Mouse (Mus musculus): ENCODE results near the gene Matk. TPM values are rescaled to one million over a fixed set of nuclear protein-coding genes. Genes with fewer than 3 reads are reported as not detected.

The Matk gene
- polyA plus RNA-seq, 1 experiment from 2014 or later, result 2.6 TPM

GRCm38 (mm10) chr10:81245166-81245565 is 7.6 kb upstream of the Matk start:
- no peaks in the 10 kb centered on the region for H3K36me3 ChIP-seq (replicated peaks; ENCODE audit: control insufficient read depth, insufficient read depth, low read depth, low read length)
- H3K27ac ChIP-seq (replicated peaks; ENCODE audit: low read depth, low read length), result no peak overlapping the region
- WGBS, result 80% methylated on average over 6 of the region's 6 CpGs
- H3K4me1 ChIP-seq (ENCODE audit: control insufficient read depth, insufficient read depth, low read length), result no peaks in the 10 kb centered on the region
- ATAC-seq (replicated peaks; ENCODE audit: insufficient number of reproducible peaks, low FRiP score, low TSS enrichment, low read depth) (no peak), DNase-seq (ENCODE audit: low spot score) (no peak)
- H3K4me3 ChIP-seq (ENCODE audit: low read depth, low read length), result no peak overlapping the region
- no peaks in the 10 kb centered on the region for H3K9me3 ChIP-seq (replicated peaks; ENCODE audit: control insufficient read depth, low read length)
- H3K9ac ChIP-seq (replicated peaks; ENCODE audit: low read length), result no peak overlapping the region
- H3K4me2 ChIP-seq (ENCODE audit: low read depth, low read length), result no peak overlapping the region
- peaks cover 5% of the 10 kb centered on the region for H3K27me3 ChIP-seq (ENCODE audit: control insufficient read depth, insufficient read depth, low read length)

DNA sequence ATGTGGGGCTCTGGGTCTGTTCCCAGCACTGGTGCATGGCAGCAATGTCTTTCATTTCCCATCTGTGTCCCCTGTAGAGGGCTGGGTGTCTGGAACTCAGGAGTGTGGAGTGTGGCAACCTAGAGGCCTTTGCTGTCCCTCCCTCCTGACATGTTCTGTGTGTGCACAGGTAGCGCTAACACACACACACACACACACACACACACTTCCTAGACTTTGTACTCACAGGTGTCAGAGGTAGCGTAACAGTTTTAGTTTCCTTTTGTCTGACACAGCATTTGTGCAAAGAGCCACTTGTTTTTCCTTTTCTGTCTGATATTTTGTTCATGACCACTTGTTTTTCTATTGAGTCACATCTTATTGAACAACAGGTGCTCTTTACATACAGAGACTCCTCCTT is 4.9 kb upstream of the Matk start:
- DNase-seq (ENCODE audit: low spot score) (no peak), ATAC-seq (replicated peaks; ENCODE audit: insufficient number of reproducible peaks, low FRiP score, low TSS enrichment, low read depth) (no peak)
- H3K36me3 ChIP-seq (replicated peaks; ENCODE audit: control insufficient read depth, insufficient read depth, low read depth, low read length), result no peaks in the 10 kb centered on the region
- H3K4me3 ChIP-seq (ENCODE audit: low read depth, low read length), result no peak overlapping the region
- no peak overlapping the region for H3K4me2 ChIP-seq (ENCODE audit: low read depth, low read length)
- H3K27ac ChIP-seq (replicated peaks; ENCODE audit: low read depth, low read length), result no peak overlapping the region
- peaks cover 12% of the 10 kb centered on the region for H3K27me3 ChIP-seq (ENCODE audit: control insufficient read depth, insufficient read depth, low read length)
- peaks cover 2% of the 10 kb centered on the region; the same call in 1 of the 2 replicates for H3K4me1 ChIP-seq (ENCODE audit: control insufficient read depth, insufficient read depth, low read length)
- H3K9ac ChIP-seq (replicated peaks; ENCODE audit: low read length), result no peak overlapping the region
- 97% methylated on average over 2 of the region's 2 CpGs for WGBS
- H3K9me3 ChIP-seq (replicated peaks; ENCODE audit: control insufficient read depth, low read length), result no peaks in the 10 kb centered on the region

- no peaks in the 10 kb centered on the region for H3K9me3 ChIP-seq (replicated peaks; ENCODE audit: control insufficient read depth, low read length)
- no peak for DNase-seq (ENCODE audit: low spot score)
- H3K4me1 ChIP-seq (ENCODE audit: control insufficient read depth, insufficient read depth, low read length), result peaks cover 2% of the 10 kb centered on the region; the same call in 1 of the 2 replicates
- no peak overlapping the region for H3K4me3 ChIP-seq (ENCODE audit: low read depth, low read length)
- H3K4me2 ChIP-seq (ENCODE audit: low read depth, low read length), result no peak overlapping the region
- 87% methylated on average over 8 of the region's 8 CpGs for WGBS
- no peak for ATAC-seq (replicated peaks; ENCODE audit: insufficient number of reproducible peaks, low FRiP score, low TSS enrichment, low read depth)
- no peaks in the 10 kb centered on the region for H3K36me3 ChIP-seq (replicated peaks; ENCODE audit: control insufficient read depth, insufficient read depth, low read depth, low read length)
- H3K27me3 ChIP-seq (ENCODE audit: control insufficient read depth, insufficient read depth, low read length), result peaks cover 18% of the 10 kb centered on the region
- no peak overlapping the region for H3K9ac ChIP-seq (replicated peaks; ENCODE audit: low read length)
- no peak overlapping the region for H3K27ac ChIP-seq (replicated peaks; ENCODE audit: low read depth, low read length)
Observed at GRCm38 (mm10) chr10:81249442-81249841, 3.3 kb upstream of the Matk start.

- no peaks in the 10 kb centered on the region for H3K9me3 ChIP-seq (replicated peaks; ENCODE audit: control insufficient read depth, low read length)
- DNase-seq (ENCODE audit: low spot score) (no peak), ATAC-seq (replicated peaks; ENCODE audit: insufficient number of reproducible peaks, low FRiP score, low TSS enrichment, low read depth) (no peak)
- H3K9ac ChIP-seq (replicated peaks; ENCODE audit: low read length), result no peak overlapping the region
- no peak overlapping the region for H3K27ac ChIP-seq (replicated peaks; ENCODE audit: low read depth, low read length)
- WGBS, result 60% methylated on average over 1 of the region's 1 CpGs
- peaks cover 50% of the 10 kb centered on the region for H3K27me3 ChIP-seq (ENCODE audit: control insufficient read depth, insufficient read depth, low read length)
- H3K4me3 ChIP-seq (ENCODE audit: low read depth, low read length), result no peak overlapping the region
- no peaks in the 10 kb centered on the region for H3K36me3 ChIP-seq (replicated peaks; ENCODE audit: control insufficient read depth, insufficient read depth, low read depth, low read length)
- H3K4me1 ChIP-seq (ENCODE audit: control insufficient read depth, insufficient read depth, low read length), result peaks cover 2% of the 10 kb centered on the region; the same call in 1 of the 2 replicates
- no peak overlapping the region for H3K4me2 ChIP-seq (ENCODE audit: low read depth, low read length)
Observed at GRCm38 (mm10) chr10:81254886-81255285, 2.2 kb downstream of the Matk start.

GRCm38 (mm10) chr10:81257158-81258039 is 4.7 kb downstream of the Matk start:
- H3K4me1 ChIP-seq (ENCODE audit: control insufficient read depth, insufficient read depth, low read length), result peaks cover 2% of the 10 kb centered on the region; the same call in 1 of the 2 replicates
- ATAC-seq (replicated peaks; ENCODE audit: insufficient number of reproducible peaks, low FRiP score, low TSS enrichment, low read depth), result no peak
- H3K36me3 ChIP-seq (replicated peaks; ENCODE audit: control insufficient read depth, insufficient read depth, low read depth, low read length), result no peaks in the 10 kb centered on the region
- H3K27me3 ChIP-seq (ENCODE audit: control insufficient read depth, insufficient read depth, low read length), result peaks cover 43% of the 10 kb centered on the region
- H3K4me2 ChIP-seq (ENCODE audit: low read depth, low read length), result peak overlapping the region; percentile 84
- DNase-seq (ENCODE audit: low spot score), result peak; percentile 44
- H3K9me3 ChIP-seq (replicated peaks; ENCODE audit: control insufficient read depth, low read length), result no peaks in the 10 kb centered on the region
- 1% methylated on average over 62 of the region's 62 CpGs for WGBS
- peak overlapping the region; percentile 42 for H3K4me3 ChIP-seq (ENCODE audit: low read depth, low read length)
- no peak overlapping the region for H3K27ac ChIP-seq (replicated peaks; ENCODE audit: low read depth, low read length)
- peak overlapping the region; percentile 53 for H3K9ac ChIP-seq (replicated peaks; ENCODE audit: low read length)

GRCm38 (mm10) chr10:81259225-81259884 is 6.6 kb downstream of the Matk start:
- DNase-seq (ENCODE audit: low spot score), result no peak
- Histone ChIP-seq H3K36me3 (replicated peaks; ENCODE audit: control insufficient read depth, insufficient read depth, low read depth, low read length) (no peaks in the 10 kb centered on the region), H3K9ac (replicated peaks; ENCODE audit: low read length) (no peak overlapping the region), H3K27ac (replicated peaks; ENCODE audit: low read depth, low read length) (no peak overlapping the region), H3K4me3 (ENCODE audit: low read depth, low read length) (no peak overlapping the region), H3K4me1 (ENCODE audit: control insufficient read depth, insufficient read depth, low read length) (no peaks in the 10 kb centered on the region; the same call in 1 of the 2 replicates), H3K9me3 (replicated peaks; ENCODE audit: control insufficient read depth, low read length) (no peaks in the 10 kb centered on the region), H3K4me2 (ENCODE audit: low read depth, low read length) (no peak overlapping the region), H3K27me3 (ENCODE audit: control insufficient read depth, insufficient read depth, low read length) (peaks cover 34% of the 10 kb centered on the region)
- 52% methylated on average over 19 of the region's 21 CpGs for WGBS
- no peak for ATAC-seq (replicated peaks; ENCODE audit: insufficient number of reproducible peaks, low FRiP score, low TSS enrichment, low read depth)

DNA sequence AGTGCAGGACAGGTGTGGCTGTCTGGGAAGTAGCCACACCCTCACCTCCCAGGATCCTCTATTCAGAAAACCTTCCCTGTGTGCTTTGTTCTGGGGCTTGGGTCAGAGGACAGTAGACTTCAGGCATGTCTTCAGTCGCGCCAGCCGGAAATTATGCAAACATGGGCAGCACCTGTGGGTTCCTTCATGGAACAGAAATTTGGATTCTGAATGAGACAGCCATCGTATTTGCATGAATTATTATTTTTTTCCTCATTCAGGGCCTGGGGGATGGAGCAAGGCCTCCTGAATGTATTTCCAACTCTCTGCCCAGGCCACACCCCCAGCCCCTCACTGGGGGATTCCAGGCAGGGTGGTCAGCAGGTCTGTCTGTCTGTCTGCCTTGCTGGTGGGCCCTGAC is 8.3 kb downstream of the Matk start:
- H3K27me3 ChIP-seq (ENCODE audit: control insufficient read depth, insufficient read depth, low read length), result peaks cover 34% of the 10 kb centered on the region
- no peak overlapping the region for H3K4me3 ChIP-seq (ENCODE audit: low read depth, low read length)
- H3K4me1 ChIP-seq (ENCODE audit: control insufficient read depth, insufficient read depth, low read length), result no peaks in the 10 kb centered on the region; the same call in 1 of the 2 replicates
- H3K4me2 ChIP-seq (ENCODE audit: low read depth, low read length), result no peak overlapping the region
- ATAC-seq (replicated peaks; ENCODE audit: insufficient number of reproducible peaks, low FRiP score, low TSS enrichment, low read depth) (no peak), DNase-seq (ENCODE audit: low spot score) (no peak)
- no peak overlapping the region for H3K27ac ChIP-seq (replicated peaks; ENCODE audit: low read depth, low read length)
- H3K9me3 ChIP-seq (replicated peaks; ENCODE audit: control insufficient read depth, low read length), result no peaks in the 10 kb centered on the region
- H3K36me3 ChIP-seq (replicated peaks; ENCODE audit: control insufficient read depth, insufficient read depth, low read depth, low read length), result no peaks in the 10 kb centered on the region
- 83% methylated on average over 4 of the region's 4 CpGs for WGBS
- H3K9ac ChIP-seq (replicated peaks; ENCODE audit: low read length), result no peak overlapping the region

DNA sequence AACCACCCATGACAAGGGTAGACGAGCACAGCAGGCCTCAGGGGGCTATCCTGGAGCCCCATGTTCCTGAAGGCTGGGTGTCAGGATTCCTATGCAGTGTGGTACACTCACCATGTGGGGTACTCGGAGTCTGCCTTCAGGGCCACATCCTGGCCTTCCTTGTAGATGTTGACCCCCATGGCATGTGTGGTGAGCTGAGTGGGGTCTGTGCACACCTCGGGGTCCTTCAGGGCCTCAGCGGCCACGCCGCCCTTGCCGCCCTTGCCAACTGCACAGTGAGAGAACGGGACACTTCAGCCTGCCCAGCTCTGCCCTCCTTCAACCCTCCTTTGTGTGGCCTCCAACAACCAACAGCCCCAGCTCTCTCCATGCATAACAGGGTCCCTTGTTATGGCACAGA is 12.8 kb downstream of the Matk start:
- Histone ChIP-seq H3K4me3 (ENCODE audit: low read depth, low read length) (peak overlapping the region; percentile 2; the same call in 1 of the 2 replicates), H3K4me2 (ENCODE audit: low read depth, low read length) (peak overlapping the region; percentile 48; the same call in 1 of the 2 replicates), H3K27ac (replicated peaks; ENCODE audit: low read depth, low read length) (no peak overlapping the region), H3K9me3 (replicated peaks; ENCODE audit: control insufficient read depth, low read length) (no peaks in the 10 kb centered on the region), H3K27me3 (ENCODE audit: control insufficient read depth, insufficient read depth, low read length) (no peaks in the 10 kb centered on the region), H3K36me3 (replicated peaks; ENCODE audit: control insufficient read depth, insufficient read depth, low read depth, low read length) (no peaks in the 10 kb centered on the region), H3K9ac (replicated peaks; ENCODE audit: low read length) (peak overlapping the region; percentile 27), H3K4me1 (ENCODE audit: control insufficient read depth, insufficient read depth, low read length) (no peaks in the 10 kb centered on the region)
- WGBS, result 98% methylated on average over 8 of the region's 8 CpGs
- DNase-seq (ENCODE audit: low spot score), result no peak
- no peak for ATAC-seq (replicated peaks; ENCODE audit: insufficient number of reproducible peaks, low FRiP score, low TSS enrichment, low read depth)

All from embryonic facial prominence, embryonic 11.5 days (tissue).